Mouse (Mus musculus): ENCODE measurements around the gene Zcchc4. TPM values are rescaled to one million over a fixed set of nuclear protein-coding genes. Genes with fewer than 3 reads are reported as not detected.
"Not testable (repeated sequence)": the region's sequence is repeated elsewhere in the genome, so short reads cannot be mapped to it uniquely, and the experiment has no call there.

Gene Zcchc4
- polyA plus RNA-seq, 1 experiment from 2014 or later = 15.8 TPM

GRCm38 (mm10) chr5:52748732-52749131, 26.5 kb upstream of the Zcchc4 start:
- Histone ChIP-seq H3K9me3 (ENCODE audit: control insufficient read depth, low read depth, low read length) (no peaks in the 10 kb centered on the region), H3K4me1 (ENCODE audit: control insufficient read depth, insufficient read depth, low read length) (no peaks in the 10 kb centered on the region), H3K4me2 (replicated peaks; ENCODE audit: low read depth, low read length) (no peak overlapping the region), H3K36me3 (ENCODE audit: control insufficient read depth, insufficient read depth, low read length) (peaks cover 3% of the 10 kb centered on the region; the same call in 1 of the 2 replicates), H3K27ac (ENCODE audit: low read length) (no peak overlapping the region), H3K27me3 (ENCODE audit: control insufficient read depth, insufficient read depth, low read length) (no peaks in the 10 kb centered on the region), H3K9ac (replicated peaks; ENCODE audit: low read depth, low read length) (no peak overlapping the region), H3K4me3 (ENCODE audit: low read depth, low read length) (no peak overlapping the region)
- ATAC-seq (ENCODE audit: insufficient number of reproducible peaks, insufficient read depth, low FRiP score, low read depth) = no peak
- WGBS = 81% methylated on average over 5 of the region's 5 CpGs

GRCm38 (mm10) chr5:52753146-52753545, 22.1 kb upstream of the Zcchc4 start:
- Histone ChIP-seq H3K27me3 (ENCODE audit: control insufficient read depth, insufficient read depth, low read length) (no peaks in the 10 kb centered on the region), H3K4me2 (replicated peaks; ENCODE audit: low read depth, low read length) (no peak overlapping the region), H3K9me3 (ENCODE audit: control insufficient read depth, low read depth, low read length) (no peaks in the 10 kb centered on the region), H3K9ac (replicated peaks; ENCODE audit: low read depth, low read length) (no peak overlapping the region), H3K4me3 (ENCODE audit: low read depth, low read length) (no peak overlapping the region), H3K4me1 (ENCODE audit: control insufficient read depth, insufficient read depth, low read length) (no peaks in the 10 kb centered on the region), H3K27ac (ENCODE audit: low read length) (no peak overlapping the region), H3K36me3 (ENCODE audit: control insufficient read depth, insufficient read depth, low read length) (peaks cover 3% of the 10 kb centered on the region; the same call in 1 of the 2 replicates)
- no peak for ATAC-seq (ENCODE audit: insufficient number of reproducible peaks, insufficient read depth, low FRiP score, low read depth)
- 76% methylated on average over 9 of the region's 9 CpGs for WGBS

GRCm38 (mm10) chr5:52754196-52754595, 21.0 kb upstream of the Zcchc4 start:
- Histone ChIP-seq H3K27me3 (ENCODE audit: control insufficient read depth, insufficient read depth, low read length) (no peaks in the 10 kb centered on the region), H3K27ac (ENCODE audit: low read length) (no peak overlapping the region), H3K4me3 (ENCODE audit: low read depth, low read length) (no peak overlapping the region), H3K36me3 (ENCODE audit: control insufficient read depth, insufficient read depth, low read length) (peaks cover 3% of the 10 kb centered on the region; the same call in 1 of the 2 replicates), H3K4me1 (ENCODE audit: control insufficient read depth, insufficient read depth, low read length) (no peaks in the 10 kb centered on the region), H3K9ac (replicated peaks; ENCODE audit: low read depth, low read length) (no peak overlapping the region), H3K9me3 (ENCODE audit: control insufficient read depth, low read depth, low read length) (no peaks in the 10 kb centered on the region), H3K4me2 (replicated peaks; ENCODE audit: low read depth, low read length) (no peak overlapping the region)
- ATAC-seq (ENCODE audit: insufficient number of reproducible peaks, insufficient read depth, low FRiP score, low read depth) = no peak

GRCm38 (mm10) chr5:52755337-52755736, 19.9 kb upstream of the Zcchc4 start:
- Histone ChIP-seq H3K27me3 (ENCODE audit: control insufficient read depth, insufficient read depth, low read length) (no peaks in the 10 kb centered on the region), H3K4me1 (ENCODE audit: control insufficient read depth, insufficient read depth, low read length) (no peaks in the 10 kb centered on the region), H3K36me3 (ENCODE audit: control insufficient read depth, insufficient read depth, low read length) (peaks cover 3% of the 10 kb centered on the region; the same call in 1 of the 2 replicates), H3K9me3 (ENCODE audit: control insufficient read depth, low read depth, low read length) (no peaks in the 10 kb centered on the region), H3K27ac (ENCODE audit: low read length) (no peak overlapping the region), H3K4me3 (ENCODE audit: low read depth, low read length) (no peak overlapping the region), H3K9ac (replicated peaks; ENCODE audit: low read depth, low read length) (no peak overlapping the region), H3K4me2 (replicated peaks; ENCODE audit: low read depth, low read length) (no peak overlapping the region)
- ATAC-seq (ENCODE audit: insufficient number of reproducible peaks, insufficient read depth, low FRiP score, low read depth) = no peak
- WGBS = 92% methylated on average over 3 of the region's 3 CpGs

GRCm38 (mm10) chr5:52755989-52756388, 19.2 kb upstream of the Zcchc4 start:
- Histone ChIP-seq H3K27me3 (ENCODE audit: control insufficient read depth, insufficient read depth, low read length) (no peaks in the 10 kb centered on the region), H3K27ac (ENCODE audit: low read length) (no peak overlapping the region), H3K4me3 (ENCODE audit: low read depth, low read length) (no peak overlapping the region), H3K9me3 (ENCODE audit: control insufficient read depth, low read depth, low read length) (no peaks in the 10 kb centered on the region), H3K4me1 (ENCODE audit: control insufficient read depth, insufficient read depth, low read length) (no peaks in the 10 kb centered on the region), H3K9ac (replicated peaks; ENCODE audit: low read depth, low read length) (no peak overlapping the region), H3K36me3 (ENCODE audit: control insufficient read depth, insufficient read depth, low read length) (peaks cover 3% of the 10 kb centered on the region; the same call in 1 of the 2 replicates), H3K4me2 (replicated peaks; ENCODE audit: low read depth, low read length) (no peak overlapping the region)
- WGBS = 80% methylated on average over 6 of the region's 6 CpGs
- no peak for ATAC-seq (ENCODE audit: insufficient number of reproducible peaks, insufficient read depth, low FRiP score, low read depth)

GRCm38 (mm10) chr5:52762586-52762985, 12.6 kb upstream of the Zcchc4 start:
- Histone ChIP-seq H3K4me1 (ENCODE audit: control insufficient read depth, insufficient read depth, low read length) (no peaks in the 10 kb centered on the region), H3K4me2 (replicated peaks; ENCODE audit: low read depth, low read length) (no peak overlapping the region), H3K27ac (ENCODE audit: low read length) (no peak overlapping the region), H3K9me3 (ENCODE audit: control insufficient read depth, low read depth, low read length) (no peaks in the 10 kb centered on the region), H3K9ac (replicated peaks; ENCODE audit: low read depth, low read length) (no peak overlapping the region), H3K4me3 (ENCODE audit: low read depth, low read length) (no peak overlapping the region), H3K27me3 (ENCODE audit: control insufficient read depth, insufficient read depth, low read length) (no peaks in the 10 kb centered on the region), H3K36me3 (ENCODE audit: control insufficient read depth, insufficient read depth, low read length) (peaks cover 7% of the 10 kb centered on the region; the same call in 1 of the 2 replicates)
- no peak for ATAC-seq (ENCODE audit: insufficient number of reproducible peaks, insufficient read depth, low FRiP score, low read depth)
- WGBS = 86% methylated on average over 7 of the region's 7 CpGs

GRCm38 (mm10) chr5:52774267-52774666, 942 bp upstream of the Zcchc4 start:
- 86% methylated on average over 5 of the region's 5 CpGs for WGBS
- no peak overlapping the region for H3K27ac ChIP-seq (ENCODE audit: low read length)
- no peak overlapping the region for H3K4me2 ChIP-seq (replicated peaks; ENCODE audit: low read depth, low read length)
- no peaks in the 10 kb centered on the region; the same call in 1 of the 2 replicates for H3K36me3 ChIP-seq (ENCODE audit: control insufficient read depth, insufficient read depth, low read length)
- no peak for ATAC-seq (ENCODE audit: insufficient number of reproducible peaks, insufficient read depth, low FRiP score, low read depth)
- H3K4me1 ChIP-seq (ENCODE audit: control insufficient read depth, insufficient read depth, low read length) = no peaks in the 10 kb centered on the region
- H3K4me3 ChIP-seq (ENCODE audit: low read depth, low read length) = no peak overlapping the region
- no peaks in the 10 kb centered on the region for H3K27me3 ChIP-seq (ENCODE audit: control insufficient read depth, insufficient read depth, low read length)
- no peaks in the 10 kb centered on the region for H3K9me3 ChIP-seq (ENCODE audit: control insufficient read depth, low read depth, low read length)
- H3K9ac ChIP-seq (replicated peaks; ENCODE audit: low read depth, low read length) = no peak overlapping the region

- WGBS = 91% methylated on average over 8 of the region's 8 CpGs
- not testable (repeated sequence) for H3K27me3 ChIP-seq (ENCODE audit: control insufficient read depth, insufficient read depth, low read length); H3K36me3 ChIP-seq (ENCODE audit: control insufficient read depth, insufficient read depth, low read length); H3K27ac ChIP-seq (ENCODE audit: low read length); H3K9ac ChIP-seq (replicated peaks; ENCODE audit: low read depth, low read length); H3K9me3 ChIP-seq (ENCODE audit: control insufficient read depth, low read depth, low read length); H3K4me1 ChIP-seq (ENCODE audit: control insufficient read depth, insufficient read depth, low read length); H3K4me2 ChIP-seq (replicated peaks; ENCODE audit: low read depth, low read length); H3K4me3 ChIP-seq (ENCODE audit: low read depth, low read length)
- peak; percentile 49; the same call in 1 of the 2 replicates for ATAC-seq (ENCODE audit: insufficient number of reproducible peaks, insufficient read depth, low FRiP score, low read depth)
Observed at GRCm38 (mm10) chr5:52776466-52777354, 1.5 kb downstream of the Zcchc4 start.

All from stomach, embryonic 14.5 days (tissue).